Mouse (Mus musculus) layer of hippocampus, adult 2 months (tissue): Measurements from ENCODE around the gene Kcnma1. TPM values are rescaled to one million over a fixed set of nuclear protein-coding genes. Genes with fewer than 3 reads are reported as not detected.
A peak's percentile ranks its signal among the peaks of the same experiment; 100 is the strongest.

Source experiments
- DNase-seq, 2 experiments: peaks; one replicate each; pipeline ENCODE4 v3.0.0; 2022; ENCODE audit warnings: low spot score in 2 of 2
- H3K27ac ChIP-seq: fragments of 200-600 bp; 2 replicates; pipeline ENCODE4 v1.8.1; 2022
- H3K4me3 ChIP-seq: fragments of 200-600 bp; 2 replicates; pipeline ENCODE4 v1.8.1; 2022; ENCODE audit warnings: mild to moderate bottlenecking
- CTCF ChIP-seq: fragments of 200-600 bp; conservative IDR thresholded peaks from 2 replicates; pipeline ENCODE4 v1.8.1; 2022; ENCODE audit warnings: antibody characterized with exemption, mild to moderate bottlenecking, moderate library complexity
- total RNA-seq, 2 experiments: library from RNA; stranded (reverse); gene quantifications; 2 replicates each; pipeline ENCODE4 v1.2.3; 2021

Kcnma1 gene
- total RNA-seq, 2 experiments from 2014 or later, result 141 to 145 TPM

DNA sequence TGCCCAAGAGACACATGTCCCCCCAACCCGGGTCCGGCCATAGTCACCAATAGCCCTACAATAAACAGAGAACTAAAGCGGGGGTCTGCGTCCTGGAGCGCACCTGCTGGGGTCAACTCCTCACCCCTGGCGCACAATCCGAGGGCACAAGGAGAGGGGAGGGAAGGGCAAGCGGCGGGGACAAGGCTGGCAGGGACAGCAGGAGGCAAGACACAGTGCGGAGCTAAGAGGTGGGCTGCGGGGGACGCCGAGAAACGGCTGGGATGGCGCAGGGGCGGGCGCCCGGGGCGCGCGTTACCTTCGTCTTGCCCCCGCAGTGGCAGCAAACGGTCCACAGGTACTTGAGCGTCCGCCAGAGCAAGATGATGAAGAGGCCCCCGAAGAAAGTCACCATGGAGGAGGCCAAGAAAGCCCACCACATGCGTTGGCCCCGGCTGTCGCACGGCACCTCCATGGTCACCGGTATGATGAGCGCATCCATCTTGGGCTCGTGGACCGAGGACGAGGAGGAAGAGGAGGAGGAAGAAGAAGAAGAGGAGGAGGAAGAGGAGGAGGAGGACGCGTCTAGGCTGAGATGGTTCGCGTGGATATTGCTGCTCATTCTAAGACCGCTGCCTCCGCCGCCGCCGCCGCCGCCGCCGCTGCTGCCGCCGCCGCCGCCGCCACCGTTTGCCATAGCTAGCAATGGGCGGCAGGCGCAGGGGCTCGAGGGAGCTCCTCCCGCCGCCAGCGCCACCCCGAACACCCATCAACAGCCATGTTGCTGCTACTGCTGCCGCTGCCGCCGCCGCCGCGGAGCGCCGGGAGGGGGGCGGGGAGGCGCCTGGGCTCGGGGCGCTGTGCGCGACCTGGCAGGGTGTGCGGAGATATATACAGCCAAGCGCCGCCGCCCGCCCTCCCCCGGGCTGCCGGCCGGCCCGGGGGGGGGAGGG, 10.6 kb downstream of the Kcnma1 start:
- Histone ChIP-seq H3K27ac (peak overlapping the region; percentile 97), H3K4me3 (peak overlapping the region; percentile 92)
- TF ChIP-seq CTCF, result no peak; the same call in 1 of the 2 replicates
- peak; percentile 65 to 67 for DNase-seq

DNA sequence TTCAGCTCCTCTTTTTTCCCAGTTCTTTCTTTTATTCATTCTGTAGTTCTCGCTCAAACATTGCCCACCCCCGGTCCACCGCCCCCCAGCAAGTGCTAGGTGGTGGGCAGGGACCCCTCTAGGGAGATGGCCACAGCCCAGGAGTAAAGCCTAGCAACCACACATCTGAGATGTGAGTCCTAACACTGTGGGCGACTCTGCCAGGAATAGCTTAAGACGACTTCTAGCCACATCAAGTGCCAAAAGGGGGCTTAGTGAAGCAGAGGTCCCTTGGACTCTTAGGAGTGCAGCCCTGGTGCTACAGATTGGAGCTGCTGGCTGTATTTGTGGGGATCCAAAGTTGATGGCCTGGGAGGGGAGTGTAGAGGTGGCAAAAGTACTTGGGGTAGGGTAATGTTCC, 11.6 kb downstream of the Kcnma1 start:
- peak overlapping the region; percentile 97 for H3K27ac ChIP-seq

DNA sequence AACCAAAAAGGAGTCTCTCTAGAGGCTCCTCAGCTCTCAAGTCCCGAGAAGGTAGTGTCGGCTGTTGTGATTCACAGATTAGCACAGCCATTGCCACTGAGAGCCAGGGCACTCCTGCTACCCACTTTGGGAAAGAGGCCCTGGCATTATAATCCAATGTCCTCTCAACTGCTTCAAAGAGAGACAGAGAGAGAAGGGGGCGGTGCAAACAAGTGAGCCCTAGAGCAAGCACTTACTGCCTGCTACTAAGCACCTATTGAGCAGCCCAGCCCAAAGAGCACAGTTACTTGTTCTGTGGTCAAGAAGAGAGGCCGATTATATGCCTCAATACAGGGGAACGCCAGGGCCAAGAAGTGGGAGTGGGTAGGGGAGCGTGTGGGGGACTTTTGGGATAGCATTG, 16.4 kb downstream of the Kcnma1 start:
- TF ChIP-seq CTCF, result no peak
- Histone ChIP-seq H3K27ac (no peak overlapping the region), H3K4me3 (no peak overlapping the region)
- no peak for DNase-seq

More for the DNA sequence above, 11.6 kb downstream of the Kcnma1 start:
- no peak for DNase-seq
- H3K4me3 ChIP-seq, result peak overlapping the region; percentile 92
- TF ChIP-seq CTCF, result no peak

DNA sequence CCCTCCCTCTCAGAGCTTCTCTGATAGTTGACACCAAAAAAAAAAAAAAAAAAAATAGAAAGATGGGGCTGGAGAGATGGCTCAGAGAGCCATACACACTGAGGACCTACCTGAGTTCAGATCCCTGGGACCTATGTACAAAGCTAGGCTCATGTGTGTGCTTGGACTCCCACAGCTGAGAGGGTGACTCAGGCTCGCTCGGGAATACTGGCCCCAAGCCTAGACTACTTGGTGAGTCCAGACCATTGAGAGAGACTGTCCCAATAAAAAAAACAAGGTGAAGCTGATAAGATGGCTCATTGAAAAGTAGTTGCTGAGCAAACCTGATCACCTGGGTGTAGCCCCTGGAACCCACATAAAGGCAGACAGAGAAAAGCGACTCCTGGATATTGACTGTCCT, 18.5 kb downstream of the Kcnma1 start:
- TF ChIP-seq CTCF, result no peak

DNA sequence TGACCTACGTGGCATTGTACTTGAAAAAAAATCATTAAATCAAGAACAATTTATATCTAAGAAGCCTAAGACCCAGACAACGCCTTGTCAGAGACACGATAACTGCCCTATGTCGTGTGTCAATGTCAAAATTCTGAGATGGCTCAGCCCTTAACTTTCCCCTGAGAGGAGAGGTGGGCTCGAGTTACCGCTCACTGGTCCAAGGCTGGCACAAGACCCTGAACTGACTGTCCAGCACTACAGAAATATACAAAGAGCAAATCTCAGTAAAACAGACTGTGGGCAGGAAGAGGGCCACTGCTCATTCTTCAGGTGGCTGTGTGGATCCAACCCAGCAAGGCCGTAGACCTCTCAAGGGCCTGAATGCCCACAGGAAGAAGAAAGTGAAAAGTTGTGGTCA, 23.4 kb downstream of the Kcnma1 start:
- Histone ChIP-seq H3K4me3 (no peak overlapping the region), H3K27ac (no peak overlapping the region)
- DNase-seq, result no peak
- TF ChIP-seq CTCF, result no peak

More for the DNA sequence above, 18.5 kb downstream of the Kcnma1 start:
- Histone ChIP-seq H3K27ac (no peak overlapping the region), H3K4me3 (no peak overlapping the region)
- DNase-seq, result no peak

DNA sequence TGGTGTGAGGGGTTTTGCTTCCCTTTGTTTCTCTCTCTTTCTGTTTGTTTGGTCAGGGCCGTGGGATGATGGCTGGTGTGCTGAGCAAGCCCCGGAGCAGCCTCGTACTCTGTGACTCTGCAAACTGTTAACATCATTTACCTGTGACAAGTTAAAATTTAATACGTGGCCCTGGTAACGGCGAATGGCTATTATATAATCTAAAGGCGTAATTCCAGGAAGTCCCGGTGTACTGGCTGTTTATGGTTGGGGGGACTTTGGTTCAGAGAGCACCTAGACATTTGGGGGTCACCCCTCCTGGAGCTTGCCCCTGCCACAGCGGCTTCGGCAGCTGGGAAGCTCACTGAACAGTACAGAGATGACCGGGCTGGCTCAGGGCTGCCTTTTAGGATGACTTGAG, 24.6 kb downstream of the Kcnma1 start:
- TF ChIP-seq CTCF, result no peak
- Histone ChIP-seq H3K27ac (peak overlapping the region; percentile 80), H3K4me3 (no peak overlapping the region)
- DNase-seq, result no peak

DNA sequence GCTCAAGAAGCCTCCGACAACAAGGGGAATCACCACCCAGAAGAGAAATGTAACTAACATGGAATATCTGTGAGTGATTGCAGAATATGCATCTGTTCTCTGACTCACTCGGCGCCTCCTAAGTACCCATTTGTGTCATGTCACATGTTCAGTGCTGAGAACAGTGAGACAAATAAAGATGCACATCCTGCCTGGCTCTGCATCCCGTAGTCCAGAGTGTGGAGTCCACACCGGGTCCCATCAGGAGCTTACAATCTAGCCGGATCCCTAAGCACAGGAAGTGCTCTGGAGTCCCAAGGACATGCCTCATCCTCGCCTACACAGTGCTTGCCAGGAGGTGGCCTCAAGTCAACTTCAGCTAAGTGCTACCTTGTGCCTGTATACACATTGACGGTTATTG, 32.1 kb downstream of the Kcnma1 start:
- H3K27ac ChIP-seq, result peak overlapping the region; percentile 87
- no peak for TF ChIP-seq CTCF
- H3K4me3 ChIP-seq, result no peak overlapping the region

DNA sequence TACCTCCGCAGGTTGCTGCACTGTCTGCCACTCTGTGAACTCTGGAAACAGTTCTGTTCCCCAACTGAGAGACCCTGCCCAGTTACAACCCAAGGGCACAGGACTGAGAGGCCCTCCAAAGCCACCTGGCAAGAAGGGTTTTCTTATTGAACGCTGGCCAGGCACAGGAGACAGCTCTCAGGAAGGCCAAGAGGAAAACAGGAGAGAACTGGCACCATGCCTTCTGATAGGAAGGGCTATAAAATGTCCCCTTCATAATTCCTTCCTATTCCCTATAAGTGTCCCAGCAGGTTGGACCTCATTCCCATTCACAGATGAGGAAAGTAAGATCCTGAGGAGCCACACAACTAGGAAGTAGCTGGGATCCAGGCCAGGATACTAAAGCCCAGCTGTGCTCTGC, 39.6 kb downstream of the Kcnma1 start:
- DNase-seq, result no peak
- no peak overlapping the region for H3K4me3 ChIP-seq
- no peak overlapping the region for H3K27ac ChIP-seq
- TF ChIP-seq CTCF, result no peak

More for the DNA sequence above, 32.1 kb downstream of the Kcnma1 start:
- DNase-seq, result peak in 1 of 2 experiments; percentile 73

DNA sequence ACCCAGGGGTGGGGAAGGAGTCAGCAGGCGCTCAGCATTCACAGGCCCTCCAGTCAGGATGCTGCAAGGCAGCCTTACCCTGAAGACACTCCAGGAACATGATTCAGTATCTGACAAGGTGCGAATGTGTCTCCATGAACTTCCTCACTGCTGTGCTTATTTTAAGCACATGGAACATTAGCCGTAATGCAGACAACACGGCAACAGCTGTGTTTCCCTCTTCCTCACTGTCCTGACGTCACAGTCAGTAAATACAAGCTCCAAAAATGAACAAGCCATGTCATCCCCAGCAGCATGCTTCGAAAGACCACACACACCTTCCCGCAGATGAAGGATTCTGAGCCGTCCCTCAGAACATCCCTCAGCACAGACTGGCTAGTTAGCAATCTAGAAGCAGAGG, 47.8 kb downstream of the Kcnma1 start:
- H3K27ac ChIP-seq, result peak overlapping the region; percentile 56; the same call in 1 of the 2 replicates
- no peak for TF ChIP-seq CTCF
- DNase-seq, result peak in 1 of 2 experiments; percentile 33
- no peak overlapping the region for H3K4me3 ChIP-seq

DNA sequence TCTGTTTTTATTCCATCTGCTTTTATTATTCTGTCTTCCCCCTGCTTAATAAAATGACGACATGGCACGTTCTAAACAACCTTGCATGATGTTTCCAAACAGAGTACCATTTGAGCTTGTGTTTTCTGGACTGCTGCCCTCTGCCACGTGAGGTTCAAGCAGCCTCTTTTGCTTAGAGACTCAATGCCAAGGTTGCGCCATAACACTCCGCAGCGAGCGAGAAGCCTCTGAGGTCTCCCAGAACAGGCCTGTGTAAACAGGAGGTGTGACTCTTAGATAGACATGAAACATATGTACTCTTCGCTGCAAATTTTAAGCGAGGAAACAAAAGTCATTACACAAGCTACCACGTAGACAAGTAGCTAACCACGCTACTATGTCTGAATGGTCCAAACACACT, 55.2 kb downstream of the Kcnma1 start:
- Histone ChIP-seq H3K27ac (no peak overlapping the region), H3K4me3 (no peak overlapping the region)
- DNase-seq, result no peak
- TF ChIP-seq CTCF, result no peak

DNA sequence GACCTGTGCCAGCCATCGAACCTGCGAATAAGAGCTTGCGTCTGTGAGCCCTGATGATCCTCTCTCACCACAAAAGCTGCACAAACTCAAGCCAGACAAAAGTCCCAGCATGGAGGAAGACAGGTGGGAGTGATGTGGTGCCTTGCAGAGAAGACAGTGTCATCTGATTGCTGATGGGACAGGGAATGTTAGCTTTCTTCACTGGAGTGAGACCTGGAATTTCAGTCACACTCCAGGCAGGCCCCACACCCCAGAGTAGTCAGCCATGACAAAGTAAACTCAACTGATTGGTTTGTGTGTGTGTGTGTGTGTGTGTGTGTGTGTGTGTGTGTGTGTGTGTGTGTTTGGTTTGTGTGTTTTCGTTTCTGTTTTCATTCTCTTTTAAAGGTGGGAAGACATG, 57.0 kb downstream of the Kcnma1 start:
- no peak overlapping the region for H3K27ac ChIP-seq
- no peak overlapping the region for H3K4me3 ChIP-seq
- no peak for TF ChIP-seq CTCF
- DNase-seq, result no peak

DNA sequence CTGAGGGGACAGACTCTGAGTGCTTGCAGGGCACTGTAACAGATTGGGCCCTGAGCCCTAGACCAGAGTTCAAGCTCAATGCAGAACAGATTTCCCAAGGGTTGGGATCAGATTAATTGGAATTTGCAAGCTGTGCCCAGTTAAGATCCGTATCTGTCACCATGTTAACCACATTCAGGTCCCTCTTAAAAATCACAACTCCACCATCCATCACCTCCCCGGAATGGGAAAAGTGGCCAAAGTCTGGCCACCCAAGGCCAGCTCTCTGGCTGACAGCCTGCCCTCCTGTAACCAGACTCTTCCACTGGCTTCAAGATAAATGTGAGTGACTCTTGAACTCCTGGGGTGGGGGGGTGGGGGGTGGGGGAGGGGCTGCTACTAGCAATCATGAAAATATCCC, 70.4 kb downstream of the Kcnma1 start:
- DNase-seq, result no peak
- H3K27ac ChIP-seq, result no peak overlapping the region
- TF ChIP-seq CTCF, result no peak
- no peak overlapping the region for H3K4me3 ChIP-seq

DNA sequence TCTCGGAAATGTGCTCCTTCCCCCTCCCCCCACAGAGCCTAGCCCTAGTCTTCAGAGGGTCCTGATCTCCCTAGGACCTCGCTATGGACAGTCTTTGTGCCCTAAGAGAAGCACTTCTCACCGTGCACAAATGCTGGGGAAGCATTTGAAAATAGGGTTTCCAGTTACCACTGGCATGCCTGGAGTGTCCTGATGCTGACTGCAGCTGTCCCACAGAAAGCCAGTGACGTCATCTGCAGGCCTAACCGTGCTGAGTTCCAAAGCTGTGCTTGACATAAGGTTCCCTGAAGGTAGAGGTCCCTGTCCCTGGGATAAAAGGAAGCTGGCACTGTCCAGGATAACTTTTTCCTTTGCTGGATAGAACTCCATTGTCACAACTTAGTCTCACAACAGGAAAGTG, 71.1 kb downstream of the Kcnma1 start:
- H3K27ac ChIP-seq, result no peak overlapping the region
- no peak for DNase-seq
- H3K4me3 ChIP-seq, result no peak overlapping the region
- TF ChIP-seq CTCF, result no peak

DNA sequence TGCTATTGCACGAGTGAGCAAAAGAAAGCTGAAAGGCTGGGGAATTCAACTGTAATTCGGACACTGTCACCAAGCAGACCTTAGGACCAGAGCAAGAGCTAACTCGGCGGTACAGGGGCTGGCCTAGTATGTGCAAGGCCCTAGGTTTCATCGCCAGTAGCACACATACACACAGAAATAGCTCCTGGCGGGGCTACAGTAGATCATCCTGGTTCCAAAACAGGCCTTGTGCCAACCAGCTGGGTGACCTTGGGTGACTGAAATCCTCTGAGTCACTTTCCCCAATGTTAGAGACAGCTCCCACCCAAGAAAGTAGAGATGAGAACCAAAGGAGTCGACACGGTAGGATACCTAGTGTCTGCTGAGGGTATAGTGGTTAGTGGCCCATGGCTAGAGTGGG, 72.2 kb downstream of the Kcnma1 start:
- no peak for TF ChIP-seq CTCF
- Histone ChIP-seq H3K27ac (no peak overlapping the region), H3K4me3 (no peak overlapping the region)
- DNase-seq, result no peak
